31 mouse cellular contexts compared by ENCODE assay signal in genomic region chr3:40687588-40687987, GRCm38 (mm10). TPM values are rescaled to one million over a fixed set of nuclear protein-coding genes. Genes with fewer than 3 reads are reported as not detected.
DNase-seq lines count a peak whose midpoint lies in the region; ATAC-seq lines count a peak whose summit lies in the region.
"Had no signal": no experiment of that assay in that cellular context is flagged by ENCODE, and none has a peak within 500 bp of the region (broad histone marks: within the 10 kb centered on the region; RNA-seq: fewer than 3 reads in every experiment).

No protein-coding gene starts in this region.

- H3K4me1 ChIP-seq in hindbrain, embryonic 10.5 days (replicated peaks) = peaks cover 45% of the 10 kb centered on the region
- peaks cover 10% of the 10 kb centered on the region; the same call in 1 of the 2 replicates for H3K4me1 ChIP-seq in hindbrain, embryonic 14.5 days (replicated peaks; ENCODE audit: control insufficient read depth, insufficient read depth, low read length)

- peak overlapping the region; percentile 30 for H3K27ac ChIP-seq in hindbrain, embryonic 10.5 days
- H3K27ac ChIP-seq in hindbrain, embryonic 14.5 days = no peak overlapping the region
- H3K27ac ChIP-seq: embryonic facial prominence, embryonic 13.5 days; layer of hippocampus, adult 2 months; lung, embryonic 15.5 days; neural tube, embryonic 15.5 days; stomach, postnatal 0 days had no signal

- WGBS in hindbrain, embryonic 10.5 days = 45% methylated on average over 3 of the region's 3 CpGs
- 48% methylated on average over 3 of the region's 3 CpGs for WGBS in hindbrain, embryonic 14.5 days

- no peaks in the 10 kb centered on the region for H3K9me3 ChIP-seq in hindbrain, embryonic 10.5 days
- no peaks in the 10 kb centered on the region for H3K9me3 ChIP-seq in hindbrain, embryonic 14.5 days (ENCODE audit: control insufficient read depth, low read length)
- H3K9me3 ChIP-seq: embryonic facial prominence, embryonic 13.5 days; hindbrain, embryonic 12.5 days; limb, embryonic 13.5 days; lung, embryonic 15.5 days; neural tube, embryonic 15.5 days had no signal

- no peak overlapping the region for H3K4me2 ChIP-seq in hindbrain, embryonic 14.5 days (replicated peaks)
- H3K4me2 ChIP-seq: embryonic facial prominence, embryonic 13.5 days; limb, embryonic 13.5 days; liver, embryonic 11.5 days; lung, embryonic 15.5 days; neural tube, embryonic 15.5 days had no signal

- no peak overlapping the region for H3K9ac ChIP-seq in hindbrain, embryonic 14.5 days
- H3K9ac ChIP-seq: embryonic facial prominence, embryonic 13.5 days; forebrain, postnatal 0 days; hindbrain, embryonic 12.5 days; limb, embryonic 13.5 days; lung, embryonic 15.5 days; neural tube, embryonic 15.5 days had no signal

- no peak for ATAC-seq in hindbrain, embryonic 14.5 days (ENCODE audit: low FRiP score)
- peak; percentile 77 for ATAC-seq in megakaryocyte, adult 5-6 weeks (ENCODE audit: poor library complexity, severe bottlenecking)
- ATAC-seq: CD4-positive, CD25-positive, alpha-beta regulatory T cell, adult 4 months; forebrain, postnatal 0 days; intestine, postnatal 0 days had no signal

- DNase-seq in hindbrain, embryonic 10.5 days (ENCODE audit: low spot score) = peak; percentile 36
- DNase-seq in hindbrain, embryonic 14.5 days (ENCODE audit: low spot score) = no peak
- peak; percentile 42 for DNase-seq in 3T3-L1 (ENCODE audit: low read depth, low spot score)
- DNase-seq in embryo, embryonic 11 days = peak; percentile 17
- DNase-seq in spleen, postnatal 14 days (ENCODE audit: low spot score in 2 of 2) = no peak
- DNase-seq in kidney, adult 18-20 months = no peak
- DNase-seq: adrenal gland, postnatal 14 days; cerebellum, adult 11-12 months; cerebellum, adult 9-11 months; forebrain, postnatal 0 days; gastrocnemius, postnatal 10 days; heart, postnatal 14 days; kidney, postnatal 25 days; lung, postnatal 36 days; spleen, adult 18-20 months; thymus, adult 18-20 months; thymus, postnatal 25 days had no signal

- peaks cover 14% of the 10 kb centered on the region for H3K36me3 ChIP-seq in hindbrain, embryonic 10.5 days
- no peaks in the 10 kb centered on the region for H3K36me3 ChIP-seq in hindbrain, embryonic 14.5 days (replicated peaks; ENCODE audit: control insufficient read depth, insufficient read depth)
- H3K36me3 ChIP-seq: hindbrain, embryonic 12.5 days; lung, embryonic 15.5 days; neural tube, embryonic 15.5 days had no signal

- no peaks in the 10 kb centered on the region for H3K27me3 ChIP-seq in hindbrain, embryonic 10.5 days (ENCODE audit: insufficient read depth, poor library complexity, severe bottlenecking)
- H3K27me3 ChIP-seq in hindbrain, embryonic 14.5 days (ENCODE audit: control insufficient read depth, insufficient read depth, low read length) = no peaks in the 10 kb centered on the region
- H3K27me3 ChIP-seq: embryonic facial prominence, embryonic 13.5 days; hindbrain, embryonic 12.5 days; limb, embryonic 13.5 days; lung, embryonic 15.5 days; neural tube, embryonic 15.5 days had no signal

- H3K4me3 ChIP-seq in hindbrain, embryonic 10.5 days = no peak overlapping the region
- H3K4me3 ChIP-seq in hindbrain, embryonic 14.5 days (replicated peaks; ENCODE audit: low read length) = no peak overlapping the region
- H3K4me3 ChIP-seq: embryonic facial prominence, embryonic 13.5 days; hindbrain, embryonic 12.5 days; layer of hippocampus, adult 2 months; limb, embryonic 13.5 days; lung, embryonic 15.5 days; neural tube, embryonic 15.5 days had no signal

RNA-seq across cellular contexts. Expression of gene Slc25a31, which starts 21.1 kb away (rescaled TPM):
- polyA plus RNA-seq in hindbrain, embryonic 10.5 days (2016; fragmentation: Nextera tagmentation; extraction: Ambion mirVana) = 0.09 and 0.12 TPM in 2 replicates
- polyA plus RNA-seq in hindbrain, embryonic 14.5 days (2014; fragmentation: Nextera tagmentation; extraction: Ambion mirVana) = 0.44 and 0.59 TPM in 2 replicates
- total RNA-seq in megakaryocyte, adult 5-6 weeks (2015) = not detected in 2 replicates
- total RNA-seq in megakaryocyte, adult 5-6 weeks (2017) = not detected in 2 replicates
- total RNA-seq: adrenal gland, postnatal 14 days; gastrocnemius, postnatal 10 days; megakaryocyte-erythroid progenitor cell, adult 5-6 weeks; monocyte, adult 5-6 weeks had no signal
- polyA plus RNA-seq: CD4-positive, CD25-positive, alpha-beta regulatory T cell, adult 4 months; intestine, postnatal 0 days; liver, embryonic 16.5 days; stomach, postnatal 0 days had no signal

RNA-seq across cellular contexts. Expression of gene Hspa4l, which starts 56.7 kb away (rescaled TPM):
- polyA plus RNA-seq in hindbrain, embryonic 10.5 days (2016; fragmentation: Nextera tagmentation; extraction: Ambion mirVana) = 42.2 and 49.0 TPM in 2 replicates
- polyA plus RNA-seq in hindbrain, embryonic 14.5 days (2014; fragmentation: Nextera tagmentation; extraction: Ambion mirVana) = 56.0 and 65.4 TPM in 2 replicates
- 33.4 and 40.1 TPM in 2 replicates for total RNA-seq in megakaryocyte, adult 5-6 weeks (2015)
- total RNA-seq in megakaryocyte, adult 5-6 weeks (2017) = 46.1 and 46.7 TPM in 2 replicates

Comparison
In these comparisons a context has a peak if more than half of its experiments do, and no peak if none do; other contexts are left out.
1. DNase-seq: peak in hindbrain, embryonic 10.5 days (single experiment), 3T3-L1 (single experiment) and embryo, embryonic 11 days (single experiment); none in hindbrain, embryonic 14.5 days (single experiment), spleen, postnatal 14 days (0 of 2) and kidney, adult 18-20 months (single experiment).